Mouse (Mus musculus): ENCODE results near the gene Rbmxl1. TPM values are rescaled to one million over a fixed set of nuclear protein-coding genes. Genes with fewer than 3 reads are reported as not detected.

Gene Rbmxl1
- polyA plus RNA-seq, 1 experiment, result 22.2 TPM

GRCm38 (mm10) chr8:78456441-78456840 lies 52.3 kb downstream of the Rbmxl1 start:
- no peak overlapping the region for H3K4me3 ChIP-seq (ENCODE audit: extremely low read depth, insufficient read depth, insufficient read length)
- H3K36me3 ChIP-seq (ENCODE audit: control insufficient read depth, insufficient read depth, low read length), result no peaks in the 10 kb centered on the region
- no peak for DNase-seq (ENCODE audit: low read depth in 1 of 2, low spot score in 2 of 2)
- 65% methylated on average over 3 of the region's 3 CpGs for WGBS
- no peak overlapping the region for H3K27ac ChIP-seq (ENCODE audit: insufficient read depth, low read length)
- H3K4me1 ChIP-seq (ENCODE audit: control insufficient read depth, insufficient read depth, insufficient read length), result no peaks in the 10 kb centered on the region
- H3K27me3 ChIP-seq (ENCODE audit: control insufficient read depth, insufficient read depth, low read length), result no peaks in the 10 kb centered on the region
- TF ChIP-seq CTCF (IDR thresholded peaks at IDR 0.05; ENCODE audit: extremely low read depth, insufficient read depth, insufficient read length, insufficient replicate concordance) (no peak), POLR2A (IDR thresholded peaks at IDR 0.05; ENCODE audit: low read depth, low read length) (no peak)

Other genes starting within 250 kb of the Rbmxl1 start
- not detected in 2 replicates for gene Pou4f2, start 72.3 kb downstream of the Rbmxl1 start, polyA plus RNA-seq (2012; rRNA removed)
- gene Slc10a7, start 448 bp upstream of the Rbmxl1 start, polyA plus RNA-seq (2012; rRNA removed), result 10.1 and 10.7 TPM in 2 replicates

Data from spleen, adult 2 months (tissue).